ENCODE assay signal across 28 mouse cellular contexts in the genomic region with DNA sequence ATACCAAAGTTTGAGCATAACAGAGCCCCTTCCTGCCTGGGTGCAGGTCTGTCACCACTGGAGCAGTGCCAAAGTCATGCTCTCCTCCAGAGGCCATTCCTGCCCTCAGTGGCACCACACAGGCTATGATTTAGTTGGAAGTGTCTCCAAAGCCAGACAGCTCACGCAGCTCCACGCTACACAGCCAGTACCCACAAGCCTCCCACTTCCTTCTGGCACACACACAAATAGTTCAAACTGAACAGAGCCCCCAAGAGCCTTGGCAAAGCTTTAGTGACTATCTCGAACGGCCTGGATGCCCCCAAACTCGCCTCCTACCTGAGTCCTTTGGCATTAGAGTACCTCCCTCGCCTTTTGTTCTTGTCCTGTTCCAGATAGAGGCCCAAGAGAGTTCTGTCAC. TPM values are rescaled to one million over a fixed set of nuclear protein-coding genes. Genes with fewer than 3 reads are reported as not detected.
A peak's percentile ranks its signal among the peaks of the same experiment; 100 is the strongest.
DNase-seq lines count a peak whose midpoint lies in the region; ATAC-seq and TF ChIP-seq lines count a peak whose summit lies in the region.
"Had no signal": no experiment of that assay in that cellular context is flagged by ENCODE, and none has a peak within 500 bp of the region (broad histone marks: within the 10 kb centered on the region; RNA-seq: fewer than 3 reads in every experiment).

No protein-coding gene starts in this region.

- no peaks in the 10 kb centered on the region for H3K27me3 ChIP-seq in heart, embryonic 12.5 days (replicated peaks)
- H3K27me3 ChIP-seq in thymus, adult 2 months (ENCODE audit: control insufficient read depth, insufficient read depth, low read length): no peaks in the 10 kb centered on the region
- no peaks in the 10 kb centered on the region for H3K27me3 ChIP-seq in forebrain, embryonic 16.5 days (replicated peaks; ENCODE audit: control insufficient read depth, insufficient read depth, low read length)
- H3K27me3 ChIP-seq: embryonic facial prominence, embryonic 12.5 days; neural tube, embryonic 13.5 days had no signal

- DNase-seq in heart, postnatal 14 days: no peak
- DNase-seq in layer of hippocampus, adult 2 months (ENCODE audit: low spot score in 2 of 2): peak in 1 of 2 experiments; percentile 9
- DNase-seq in layer of hippocampus, postnatal 14 days (ENCODE audit: low spot score in 2 of 2): no peak
- DNase-seq in thymus, postnatal 14 days: peak; percentile 21
- DNase-seq in thymus, adult 2 months: no peak
- DNase-seq: adrenal gland, postnatal 25 days; cerebellum, adult 8-10 months; gastrocnemius, adult 2 months; heart, postnatal 4 days; kidney, adult 9 months; kidney, postnatal 25 days; left cerebral cortex, postnatal 4 days; liver, postnatal 0 days; retina, postnatal 1 day; right cerebral cortex, postnatal 25 days; spleen, adult 18-20 months had no signal

- H3K9me3 ChIP-seq in heart, embryonic 12.5 days (replicated peaks): no peaks in the 10 kb centered on the region
- no peaks in the 10 kb centered on the region for H3K9me3 ChIP-seq in forebrain, embryonic 16.5 days (ENCODE audit: control insufficient read depth, low read length)
- H3K9me3 ChIP-seq: embryonic facial prominence, embryonic 12.5 days; midbrain, embryonic 10.5 days; neural tube, embryonic 13.5 days had no signal

- no peak overlapping the region for H3K4me3 ChIP-seq in heart, embryonic 12.5 days
- no peak overlapping the region for H3K4me3 ChIP-seq in layer of hippocampus, adult 2 months
- no peak overlapping the region for H3K4me3 ChIP-seq in thymus, adult 2 months (ENCODE audit: control insufficient read depth, insufficient read depth, low read length)
- no peak overlapping the region for H3K4me3 ChIP-seq in forebrain, embryonic 16.5 days (replicated peaks; ENCODE audit: low read length)
- H3K4me3 ChIP-seq: embryonic facial prominence, embryonic 12.5 days; gastrocnemius, adult 2 months; midbrain, embryonic 10.5 days; myocyte; neural tube, embryonic 13.5 days had no signal

- H3K36me3 ChIP-seq in heart, embryonic 12.5 days: no peaks in the 10 kb centered on the region
- H3K36me3 ChIP-seq in thymus, adult 2 months (ENCODE audit: control insufficient read depth, insufficient read depth, low read length): no peaks in the 10 kb centered on the region
- no peaks in the 10 kb centered on the region for H3K36me3 ChIP-seq in forebrain, embryonic 16.5 days (ENCODE audit: control insufficient read depth, insufficient read depth)
- H3K36me3 ChIP-seq: embryonic facial prominence, embryonic 12.5 days; midbrain, embryonic 10.5 days; neural tube, embryonic 13.5 days had no signal

- no peak for ATAC-seq in heart, embryonic 12.5 days (ENCODE audit: insufficient number of reproducible peaks, low FRiP score)
- ATAC-seq in forebrain, embryonic 16.5 days: no peak
- ATAC-seq: hindbrain, postnatal 0 days; intestine, embryonic 16.5 days; liver, postnatal 0 days; midbrain, embryonic 16.5 days had no signal

- no peak overlapping the region for H3K4me2 ChIP-seq in heart, embryonic 12.5 days
- no peak overlapping the region for H3K4me2 ChIP-seq in forebrain, embryonic 16.5 days (ENCODE audit: low read length)
- H3K4me2 ChIP-seq: embryonic facial prominence, embryonic 12.5 days; heart, embryonic 11.5 days; liver, embryonic 11.5 days; neural tube, embryonic 13.5 days had no signal

- H3K9ac ChIP-seq in heart, embryonic 12.5 days: no peak overlapping the region
- no peak overlapping the region for H3K9ac ChIP-seq in forebrain, embryonic 16.5 days (replicated peaks; ENCODE audit: low read depth, low read length)
- H3K9ac ChIP-seq: embryonic facial prominence, embryonic 12.5 days; liver, postnatal 0 days; neural tube, embryonic 13.5 days had no signal

- H3K27ac ChIP-seq in heart, embryonic 12.5 days (ENCODE audit: poor library complexity, severe bottlenecking): peak overlapping the region; percentile 17; the same call in 1 of the 2 replicates
- H3K27ac ChIP-seq in layer of hippocampus, adult 2 months: 0 out of 2 replicates have a peak overlapping the region, but pooled peaks have one; percentile 5
- H3K27ac ChIP-seq in thymus, adult 2 months (ENCODE audit: control insufficient read depth, insufficient read depth, low read length): no peak overlapping the region
- H3K27ac ChIP-seq in forebrain, embryonic 16.5 days (ENCODE audit: low read length): no peak overlapping the region
- H3K27ac ChIP-seq: embryonic facial prominence, embryonic 12.5 days; gastrocnemius, adult 2 months; hindbrain, postnatal 0 days; macrophage; midbrain, embryonic 10.5 days; neural tube, embryonic 13.5 days had no signal

- WGBS in heart, embryonic 12.5 days: 44% methylated on average over 6 of the region's 6 CpGs
- WGBS in thymus, adult 2 months: 21% methylated on average over 6 of the region's 6 CpGs
- WGBS in forebrain, embryonic 16.5 days: 75% methylated on average over 6 of the region's 6 CpGs

- intact Hi-C loops in heart, postnatal 14 days (cut with DNase I): no loop called here

- TF ChIP-seq CTCF in layer of hippocampus, adult 2 months (conservative IDR thresholded peaks at IDR 0.05): no peak
- no peak for TF ChIP-seq CTCF in thymus, adult 2 months (IDR thresholded peaks at IDR 0.05; ENCODE audit: borderline replicate concordance, control insufficient read depth, extremely low read depth, insufficient read depth, low read length, poor library complexity)

- TF ChIP-seq POLR2A in thymus, adult 2 months (IDR thresholded peaks at IDR 0.05; ENCODE audit: control insufficient read depth, extremely low read depth, insufficient read depth, low read length, poor library complexity): no peak

- H3K4me1 ChIP-seq in heart, embryonic 12.5 days (replicated peaks): peaks cover 4% of the 10 kb centered on the region
- H3K4me1 ChIP-seq in thymus, adult 2 months (replicated peaks; ENCODE audit: control insufficient read depth, insufficient read depth, low read length): peaks cover 15% of the 10 kb centered on the region
- no peaks in the 10 kb centered on the region for H3K4me1 ChIP-seq in forebrain, embryonic 16.5 days (replicated peaks; ENCODE audit: control insufficient read depth, insufficient read depth, low read length)

RNA-seq across cellular contexts. Expression of a gene that starts 56.5 kb away (rescaled TPM):
- polyA plus RNA-seq in heart, embryonic 12.5 days (2016; fragmentation: Nextera tagmentation; extraction: Ambion mirVana): 6.1 and 6.4 TPM in 2 replicates
- total RNA-seq in heart, postnatal 14 days (2021): 1 to 10 TPM; 3.9 to 4.2 TPM
- 10 to 100 TPM; 59.6 to 67.1 TPM for total RNA-seq in layer of hippocampus, adult 2 months (2021)
- total RNA-seq in layer of hippocampus, postnatal 14 days (2021): 10 to 100 TPM; 45.8 to 51.6 TPM
- polyA plus RNA-seq in thymus, adult 2 months (2012; rRNA removed): 6.1 and 7.0 TPM in 2 replicates
- polyA plus RNA-seq in forebrain, embryonic 16.5 days (2015; fragmentation: Nextera tagmentation; extraction: Ambion mirVana): 12.5 and 17.3 TPM in 2 replicates
- polyA plus RNA-seq: macrophage had no signal

Comparison
In these comparisons a context has a peak if more than half of its experiments do, and no peak if none do; other contexts are left out.
1. H3K27ac ChIP-seq: peak in heart, embryonic 12.5 days (single experiment) and layer of hippocampus, adult 2 months (single experiment); none in thymus, adult 2 months (single experiment) and forebrain, embryonic 16.5 days (single experiment).
2. RNA of a gene that starts 56.5 kb away (total RNA-seq): 59.6 to 67.1 TPM in layer of hippocampus, adult 2 months and 45.8 to 51.6 TPM in layer of hippocampus, postnatal 14 days; 3.9 to 4.2 TPM in heart, postnatal 14 days; every median in the first group is over 4 times any median in the second.